Mouse (Mus musculus) telencephalon, adult 2 months (tissue): Measurements from ENCODE around the gene Dnah14.
A peak's percentile ranks its signal among the peaks of the same experiment; 100 is the strongest.

Experiments used
- DNase-seq: peaks from one replicate; pipeline ENCODE4 v3.0.0-alpha.2; 2011; ENCODE audit warnings: low read depth, low spot score

The Dnah14 gene

GRCm38 (mm10) chr1:181599376-181599775, 23.0 kb downstream of the Dnah14 start:
- no peak for DNase-seq

DNA sequence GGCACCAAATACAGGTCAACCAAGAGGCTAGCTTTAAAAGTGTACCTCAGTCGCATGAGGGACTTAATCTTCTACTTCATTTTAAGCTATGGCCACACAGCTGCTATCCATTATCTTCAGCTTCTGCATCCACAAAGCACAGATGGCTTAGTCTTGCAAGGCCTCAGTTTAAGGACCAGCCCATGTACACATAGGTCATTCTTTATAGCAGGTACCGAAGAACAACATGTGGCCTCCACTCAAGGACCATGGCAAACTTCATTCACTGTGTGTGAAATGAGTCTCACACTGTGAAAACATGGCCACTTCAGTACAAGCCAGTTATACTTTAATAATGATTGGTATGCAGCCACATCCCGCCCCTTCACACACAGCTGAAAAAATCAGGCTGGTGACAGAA, 34.8 kb downstream of the Dnah14 start:
- no peak for DNase-seq

DNA sequence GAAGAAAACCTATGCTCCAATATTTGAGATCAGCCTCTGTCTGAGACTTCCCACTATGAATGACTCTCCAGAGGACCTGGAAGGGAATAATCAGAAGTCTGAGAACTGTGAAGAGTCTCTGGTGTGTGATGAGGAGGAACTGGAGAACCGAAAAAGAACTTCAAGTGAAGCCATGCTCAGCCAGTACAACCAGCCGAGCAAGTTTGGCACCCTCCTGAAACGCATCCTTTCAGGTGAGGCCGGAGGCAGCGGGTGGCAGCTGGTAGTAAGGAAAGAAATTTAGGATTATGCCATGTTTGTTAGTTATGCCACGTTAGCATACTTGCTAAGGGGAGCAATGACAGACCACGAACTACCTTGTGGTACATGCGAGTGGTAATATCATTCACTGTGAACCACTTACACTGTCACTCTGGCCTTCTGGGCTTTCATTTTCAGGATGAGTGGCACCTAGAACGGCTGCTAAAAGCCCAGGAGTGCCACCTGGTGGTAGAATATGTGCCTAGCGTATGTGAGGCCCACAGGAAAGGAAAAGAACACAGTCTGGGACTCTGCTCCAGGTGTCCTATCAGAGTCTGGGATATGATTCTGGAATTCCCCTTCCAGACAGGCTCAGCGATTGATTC, 39.6 kb downstream of the Dnah14 start:
- DNase-seq, result no peak

DNA sequence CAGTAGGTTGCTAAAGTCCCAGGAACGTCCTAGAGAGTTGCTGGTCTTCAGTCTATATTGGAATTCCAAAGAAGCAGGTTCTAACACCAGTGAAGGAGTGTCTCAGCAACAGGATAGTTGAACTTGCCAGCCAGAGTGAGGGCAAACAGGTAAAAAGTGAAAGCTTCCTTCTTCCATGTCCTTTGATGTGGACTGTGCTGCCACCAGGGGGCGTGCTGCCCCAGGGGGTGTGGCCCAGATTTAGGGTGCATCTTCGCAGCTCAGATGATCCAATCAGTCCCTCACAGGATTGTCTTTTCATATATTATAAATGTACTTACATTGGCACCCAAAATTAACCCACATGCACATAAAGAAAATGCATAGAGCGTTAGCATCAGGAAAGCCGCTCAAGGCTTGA, 41.0 kb downstream of the Dnah14 start:
- no peak for DNase-seq

DNA sequence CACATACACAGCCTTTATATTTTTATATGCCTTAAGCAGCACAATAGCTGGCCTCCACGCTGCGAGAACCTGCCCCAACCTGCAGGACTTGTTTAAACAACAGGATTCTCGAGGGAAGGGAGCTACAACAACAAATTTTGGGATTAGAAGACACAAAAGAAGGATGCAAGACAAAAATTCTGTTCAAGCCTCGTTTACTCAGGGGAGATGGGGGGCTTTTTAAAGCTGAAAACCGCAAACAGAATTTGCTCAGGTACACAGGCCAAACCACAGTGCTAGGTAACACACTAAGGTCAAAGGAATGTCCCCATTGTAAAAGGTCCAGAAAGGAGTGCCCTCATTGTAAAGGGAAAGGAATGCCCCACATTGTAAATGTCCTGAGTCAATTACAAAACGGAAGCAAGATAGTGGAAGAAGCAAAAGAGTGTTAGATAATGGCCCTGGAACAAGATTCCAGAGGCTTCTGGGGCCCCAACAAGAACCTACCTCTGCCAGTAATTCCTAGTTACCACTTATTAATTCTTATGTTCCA, 46.9 kb downstream of the Dnah14 start:
- no peak for DNase-seq

- DNase-seq, result peak; percentile 62
These were observed 48.5 kb downstream of the Dnah14 start for GRCm38 (mm10) chr1:181624876-181625275.

DNA sequence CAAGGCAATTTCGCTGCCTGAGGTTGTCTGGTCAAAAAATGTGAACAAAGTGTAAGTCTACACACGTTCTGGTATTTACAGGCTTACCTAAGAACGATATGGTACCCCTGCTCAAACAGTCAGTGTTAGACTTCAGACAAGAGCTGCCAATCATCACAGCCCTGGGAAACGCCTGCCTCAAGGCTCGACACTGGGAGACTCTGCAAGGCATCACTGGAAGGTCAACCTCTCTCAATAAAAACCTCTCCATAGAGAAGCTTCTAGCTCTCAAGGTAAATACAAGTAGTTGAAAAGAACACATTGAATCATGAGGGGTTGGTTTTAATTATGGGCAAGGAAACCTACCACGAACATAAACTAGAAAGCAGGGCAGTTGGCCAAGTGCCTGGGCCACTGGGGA, 51.9 kb downstream of the Dnah14 start:
- no peak for DNase-seq

- DNase-seq, result no peak
These were observed 55.0 kb downstream of the Dnah14 start for GRCm38 (mm10) chr1:181631371-181631770.

DNA sequence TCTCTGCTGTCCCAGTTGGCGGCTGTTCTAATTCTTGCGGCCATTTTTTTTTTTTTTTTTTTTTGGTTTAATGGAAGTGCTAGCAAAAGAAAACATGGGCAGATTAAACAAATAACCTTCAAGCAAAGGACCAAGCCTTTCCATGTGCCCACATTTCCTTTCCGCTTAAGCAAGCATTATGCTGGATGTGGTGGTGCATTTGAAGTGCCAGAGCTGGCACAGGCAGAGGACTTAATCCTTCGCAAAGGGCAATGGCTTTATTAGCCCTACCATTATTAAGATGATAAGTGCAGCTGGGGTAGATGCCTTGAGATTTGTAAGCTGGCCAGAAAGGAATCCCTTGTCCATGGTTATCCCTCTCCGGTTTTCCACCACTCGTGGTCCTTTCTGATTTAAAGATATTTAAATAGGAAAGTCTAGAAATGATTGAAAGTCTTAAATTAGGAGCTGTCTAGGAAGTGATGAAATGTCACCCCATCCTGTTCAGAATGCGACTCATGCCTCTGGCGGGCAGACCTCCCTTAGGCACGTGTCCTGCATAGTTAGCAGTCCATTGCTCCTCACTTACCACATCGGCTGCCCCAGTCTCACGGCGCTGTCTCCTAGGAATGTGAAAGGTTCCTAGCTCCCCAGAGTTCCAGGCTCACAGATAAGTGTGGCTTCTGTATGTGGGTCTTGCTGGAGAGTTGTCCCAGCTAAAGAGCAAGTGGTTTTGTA, 61.8 kb downstream of the Dnah14 start:
- no peak for DNase-seq

GRCm38 (mm10) chr1:181640383-181640782, 64.0 kb downstream of the Dnah14 start:
- DNase-seq, result no peak

DNA sequence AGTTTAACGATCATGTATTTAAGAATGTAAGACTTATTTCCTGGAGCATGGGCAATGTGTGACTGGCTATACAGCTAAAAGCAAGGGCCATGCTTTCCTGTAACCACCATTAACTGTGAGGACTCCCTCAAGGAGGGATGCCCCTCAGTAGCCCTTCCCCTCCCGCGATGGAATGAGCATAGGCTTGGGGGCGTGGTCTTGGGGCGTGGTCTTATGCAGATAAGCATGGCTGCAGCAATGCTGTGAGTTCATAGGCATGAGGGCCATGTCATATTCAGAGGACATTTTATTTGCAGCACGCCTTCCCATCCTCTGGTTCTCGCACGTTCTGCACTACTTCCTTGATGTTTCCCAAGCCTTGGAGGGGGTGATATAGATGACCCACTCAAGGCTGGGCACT, 71.1 kb downstream of the Dnah14 start:
- DNase-seq, result no peak

GRCm38 (mm10) chr1:181653481-181653880, 77.1 kb downstream of the Dnah14 start:
- DNase-seq, result no peak

GRCm38 (mm10) chr1:181656421-181656820, 80.1 kb downstream of the Dnah14 start:
- DNase-seq, result no peak

DNA sequence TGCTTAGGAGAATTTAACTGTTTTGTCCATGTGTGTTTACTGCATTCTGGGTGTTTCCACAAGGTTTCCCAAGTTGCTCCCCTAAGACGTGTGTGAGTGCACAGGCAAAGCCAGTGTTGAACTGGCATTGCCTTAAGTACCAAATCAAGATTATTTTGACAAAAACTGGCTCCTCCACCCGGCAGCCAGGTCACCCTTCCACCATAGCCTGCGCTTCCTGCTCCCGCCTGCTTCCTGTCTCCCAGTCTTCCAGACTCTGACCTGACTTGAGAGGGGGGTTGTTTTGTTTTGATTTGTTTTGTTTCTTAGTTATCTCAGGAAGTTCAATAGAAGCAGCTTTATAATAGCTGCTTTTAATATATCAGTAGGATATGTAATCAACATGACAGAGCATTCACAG, 90.4 kb downstream of the Dnah14 start:
- DNase-seq, result no peak

- no peak for DNase-seq
These were observed 118.6 kb downstream of the Dnah14 start for GRCm38 (mm10) chr1:181694729-181695498.

DNA sequence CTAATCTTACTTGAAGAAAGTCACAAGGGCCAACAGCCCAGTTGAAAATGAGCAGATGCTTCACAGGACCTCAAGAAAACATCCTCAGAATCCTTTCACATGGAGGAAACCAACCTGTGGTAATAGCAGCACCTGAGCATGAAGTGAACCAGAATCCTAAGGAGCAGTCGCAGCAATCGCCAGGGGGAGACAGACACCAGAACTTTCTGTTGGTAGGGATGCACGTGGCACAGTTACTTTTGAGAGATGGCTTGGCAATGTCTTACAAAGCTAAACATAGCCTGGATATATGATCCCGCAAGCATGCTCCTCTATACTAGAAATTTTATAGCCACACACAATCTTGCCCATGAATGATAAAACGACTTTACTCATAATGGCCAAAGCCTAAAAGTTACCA, 152.3 kb downstream of the Dnah14 start:
- DNase-seq, result no peak

DNA sequence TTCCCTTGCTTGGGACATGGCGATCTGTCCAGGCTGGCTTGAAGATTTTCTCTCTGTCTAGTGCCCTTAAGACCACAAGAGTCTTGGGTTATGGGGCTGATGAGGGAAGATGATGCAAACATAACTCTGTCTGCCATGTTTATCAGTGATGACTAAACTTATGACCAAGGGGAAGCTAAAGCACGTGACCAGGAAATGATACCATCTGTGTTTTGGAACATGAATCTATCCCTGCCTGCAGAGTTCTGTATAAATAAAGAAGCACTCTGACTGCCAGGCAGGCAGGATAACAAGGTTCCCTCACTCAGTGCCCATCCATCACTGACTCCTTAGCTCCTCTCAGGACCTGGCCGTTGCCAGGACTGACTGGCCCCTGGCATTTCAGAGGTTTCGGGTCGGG, 157.2 kb downstream of the Dnah14 start:
- no peak for DNase-seq

DNA sequence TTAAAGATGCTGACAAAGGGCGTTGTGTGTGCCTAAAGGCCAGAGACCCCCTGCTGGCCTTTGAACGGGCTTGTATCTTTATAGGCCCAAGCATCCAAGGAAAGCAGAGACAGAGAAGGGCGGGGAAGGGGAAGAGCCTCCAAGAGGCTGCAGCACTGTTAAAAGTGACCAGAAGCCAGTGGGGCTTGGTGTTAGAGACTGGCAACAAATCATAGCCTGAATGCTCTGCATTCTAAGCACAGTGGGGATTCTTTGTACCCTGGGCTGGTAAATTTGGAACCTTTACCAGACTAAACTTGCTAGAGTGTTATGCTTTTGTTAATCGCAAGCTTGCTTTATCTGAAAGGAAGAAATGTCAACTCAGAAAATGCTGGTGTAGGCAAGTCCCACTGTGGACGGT, 163.9 kb downstream of the Dnah14 start:
- no peak for DNase-seq

DNA sequence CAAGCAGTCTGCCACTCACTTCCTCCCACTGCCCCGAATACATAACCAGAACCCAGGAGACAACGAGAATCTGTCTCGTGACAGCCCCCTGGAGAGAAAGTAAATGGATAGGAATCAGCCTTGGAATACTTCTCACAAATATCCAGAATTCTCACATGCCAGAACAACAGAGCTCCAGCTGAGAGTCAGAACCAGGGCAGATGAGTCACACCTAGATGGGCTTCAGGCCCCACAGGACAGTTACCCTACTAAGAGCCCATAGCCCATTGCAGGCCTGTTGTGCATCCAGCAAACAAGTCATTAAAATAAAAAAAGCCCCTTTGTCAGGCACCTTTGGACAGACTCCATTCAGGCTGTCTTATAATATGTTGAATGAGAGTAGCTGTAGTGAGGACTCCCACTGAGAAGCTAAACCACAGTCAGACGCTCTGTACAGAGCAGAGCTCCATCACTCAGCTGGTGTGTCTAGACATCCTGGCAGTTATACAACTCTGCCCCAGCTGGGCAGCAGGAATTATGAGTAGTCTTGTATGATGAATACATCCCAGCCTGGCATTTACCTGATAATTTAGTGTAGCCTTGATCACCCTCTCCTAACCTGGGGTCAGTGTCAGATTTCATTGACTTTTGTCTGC, 166.0 kb downstream of the Dnah14 start:
- DNase-seq, result no peak

DNA sequence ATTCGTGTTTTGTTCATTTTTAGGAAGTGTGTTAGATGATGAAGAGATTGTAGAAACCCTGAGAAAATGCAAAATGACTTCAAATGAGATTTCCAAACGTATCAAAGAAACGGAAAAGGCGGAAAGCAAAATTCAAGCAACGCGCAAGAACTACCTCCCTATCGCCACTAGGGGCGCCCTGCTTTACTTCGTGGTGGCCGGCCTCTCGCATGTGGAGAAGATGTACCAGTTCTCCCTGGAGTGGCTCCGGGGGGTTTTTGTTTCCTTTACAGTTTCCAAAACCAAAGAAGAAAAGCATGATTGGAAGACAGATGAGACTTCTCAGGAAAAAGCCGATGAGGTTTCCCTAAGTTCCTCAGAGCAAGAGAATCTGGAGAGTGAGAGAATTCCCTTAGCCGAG, 193.0 kb downstream of the Dnah14 start:
- DNase-seq, result no peak

GRCm38 (mm10) chr1:181771871-181772270, 195.5 kb downstream of the Dnah14 start:
- no peak for DNase-seq

DNA sequence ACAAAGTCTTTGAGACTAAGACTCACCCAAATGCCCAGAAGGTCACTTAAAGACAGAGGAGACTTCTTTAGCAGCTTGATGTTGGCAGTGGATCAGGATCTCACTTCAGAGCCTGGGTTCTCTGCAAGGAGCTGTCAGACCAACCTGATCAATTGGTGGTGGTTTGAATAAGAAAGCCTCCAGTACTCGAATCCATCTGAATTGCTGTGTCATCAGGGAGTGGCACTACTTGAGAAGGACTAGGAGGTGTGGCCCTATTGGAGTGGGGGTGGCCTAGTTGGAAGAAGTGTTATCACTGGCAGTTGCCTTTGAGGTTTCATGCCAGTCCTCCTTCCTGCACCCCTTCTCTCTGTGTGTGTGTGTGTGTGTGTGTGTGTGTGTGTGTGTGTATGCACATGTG, 200.2 kb downstream of the Dnah14 start:
- no peak for DNase-seq
